Mouse (Mus musculus) left cerebral cortex, postnatal 10 days (tissue): ENCODE measurements around the gene Exo5. TPM values are rescaled to one million over a fixed set of nuclear protein-coding genes. Genes with fewer than 3 reads are reported as not detected.
A peak's percentile ranks its signal among the peaks of the same experiment; 100 is the strongest.

Experiments used
- DNase-seq, 2 experiments: peaks; one replicate each; pipeline ENCODE4 v3.0.0; 2021 to 2022; ENCODE audit warnings: low spot score in 2 of 2, mixed read lengths in 1 of 2; ENCODE audit errors: extremely low spot score in 1 of 2
- intact Hi-C: fragments of 180-260 bp; cut with DNase I; formaldehyde crosslinking; loops from one replicate; pipeline ENCODE4 v1.15.1; 2025
- total RNA-seq, 2 experiments: library from RNA; stranded (reverse); gene quantifications; 2 replicates each; pipeline ENCODE4 v1.2.3; 2021

Exo5 gene
- total RNA-seq, 2 experiments from 2014 or later = 11.3 to 11.5 TPM

- DNase-seq = no peak
- intact Hi-C loops = loop anchor here (5.0 kb wide), 2 partner anchors 231 to 321 kb away; no protein-coding TSS in a partner anchor
These were observed 12.0 kb downstream of the Exo5 start for GRCm38 (mm10) chr4:120912866-120913265.

DNA sequence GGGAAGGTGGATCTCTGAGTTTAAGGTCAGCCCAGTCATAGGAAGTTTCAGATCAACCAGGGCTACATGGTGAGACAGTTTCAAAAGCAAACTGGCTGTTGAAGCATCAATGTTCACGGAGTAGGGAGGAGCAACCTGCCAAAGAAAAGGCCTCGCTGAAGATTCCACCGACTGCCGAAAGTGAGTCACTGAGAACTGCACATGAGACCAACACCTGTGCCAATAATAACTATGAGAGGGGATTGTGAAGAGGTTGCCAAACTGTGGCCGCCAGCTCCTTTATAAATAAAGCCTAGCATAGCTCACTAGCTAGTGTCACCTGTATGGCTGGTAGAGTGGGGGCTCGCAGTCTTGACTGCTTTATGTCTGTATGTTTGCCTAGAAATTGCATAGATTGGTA lies 13.7 kb downstream of the Exo5 start:
- intact Hi-C loops = loop anchor here (2.0 to 5.0 kb wide), 3 partner anchors 60 to 319 kb away; no protein-coding TSS in a partner anchor

GRCm38 (mm10) chr4:120909558-120910150 lies 15.2 kb downstream of the Exo5 start:
- intact Hi-C loops = loop anchor here (2.0 to 5.0 kb wide), 3 partner anchors 59 to 317 kb away; no protein-coding TSS in a partner anchor
- peak in 1 of 2 experiments; percentile 65 for DNase-seq

More for the DNA sequence above, 13.7 kb downstream of the Exo5 start:
- no peak for DNase-seq

DNA sequence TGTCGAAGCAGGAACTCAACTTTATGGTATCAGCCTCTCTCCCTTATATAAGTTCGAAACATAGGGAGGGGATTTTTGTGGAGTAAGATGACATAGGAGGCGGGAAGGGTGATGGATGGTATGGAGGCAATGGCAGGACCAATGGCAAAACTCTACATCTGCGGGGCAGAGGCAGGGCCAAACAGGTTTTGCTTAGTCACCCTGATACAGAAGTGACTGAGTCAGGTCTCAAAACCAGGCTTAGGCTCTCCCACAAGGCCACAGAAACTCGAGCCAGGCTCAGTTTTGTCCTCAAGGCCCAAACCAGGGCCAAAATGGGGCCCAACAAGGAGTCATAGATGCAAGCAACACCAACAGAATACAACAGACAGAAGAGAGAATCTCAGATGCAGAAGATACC lies 19.2 kb downstream of the Exo5 start:
- intact Hi-C loops = no loop called here
- no peak for DNase-seq

DNA sequence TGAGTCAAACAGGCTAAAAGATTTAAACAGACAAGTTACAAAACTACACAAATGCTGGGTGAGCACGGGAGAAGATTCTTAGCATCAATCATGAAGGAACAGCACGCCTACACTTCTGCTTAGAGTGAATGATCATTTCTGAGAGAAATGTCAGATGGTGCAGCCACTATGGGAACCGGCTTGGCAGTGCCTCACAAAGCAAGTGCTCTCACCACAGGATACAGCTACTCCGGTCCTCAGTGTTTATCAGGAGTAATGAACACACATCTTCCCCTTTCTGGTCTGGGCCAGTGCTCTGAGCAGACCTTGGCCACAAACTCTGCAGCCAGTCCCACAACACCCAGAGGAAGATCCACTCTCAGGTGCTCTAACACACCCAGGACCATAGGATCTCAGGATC lies 20.3 kb downstream of the Exo5 start:
- DNase-seq = no peak
- intact Hi-C loops = no loop called here

DNA sequence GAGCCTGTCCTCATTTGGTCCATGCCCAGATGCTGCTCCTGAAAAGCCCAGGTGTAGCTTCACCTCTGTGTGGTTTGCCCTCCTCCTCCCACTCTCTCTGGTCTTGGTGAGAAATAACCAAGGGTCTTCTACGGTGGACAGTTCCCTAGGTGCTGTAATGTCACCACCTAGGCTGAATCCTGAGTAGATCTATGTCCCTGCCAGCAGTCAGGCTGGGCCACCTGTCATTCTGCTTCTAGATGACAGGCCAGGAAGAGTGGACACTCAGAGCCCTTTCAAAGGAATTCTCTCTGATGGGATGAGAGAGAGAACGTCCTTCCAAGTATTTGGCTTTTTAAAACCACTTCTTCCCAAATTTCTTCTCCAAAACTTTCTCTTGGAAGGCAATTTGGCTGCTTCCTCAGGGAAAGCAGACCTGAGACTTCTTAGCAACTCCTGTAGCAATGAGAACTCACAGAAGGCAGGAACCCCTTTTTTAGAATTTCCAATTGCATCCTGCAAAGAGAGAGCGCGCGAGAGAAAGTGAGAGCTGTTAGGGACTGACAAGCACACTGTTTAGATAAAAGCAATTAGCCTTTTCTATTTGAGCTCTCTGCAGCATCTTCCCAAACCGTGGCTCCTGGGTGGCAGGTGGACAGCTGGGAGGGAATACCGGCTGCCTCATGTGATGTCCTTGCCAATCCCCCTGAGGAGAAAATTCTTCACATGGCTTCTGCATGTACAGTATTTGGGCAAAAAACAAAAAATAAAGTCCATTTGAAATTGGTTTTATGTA lies 28.8 kb downstream of the Exo5 start:
- no peak for DNase-seq
- intact Hi-C loops = no loop called here

DNA sequence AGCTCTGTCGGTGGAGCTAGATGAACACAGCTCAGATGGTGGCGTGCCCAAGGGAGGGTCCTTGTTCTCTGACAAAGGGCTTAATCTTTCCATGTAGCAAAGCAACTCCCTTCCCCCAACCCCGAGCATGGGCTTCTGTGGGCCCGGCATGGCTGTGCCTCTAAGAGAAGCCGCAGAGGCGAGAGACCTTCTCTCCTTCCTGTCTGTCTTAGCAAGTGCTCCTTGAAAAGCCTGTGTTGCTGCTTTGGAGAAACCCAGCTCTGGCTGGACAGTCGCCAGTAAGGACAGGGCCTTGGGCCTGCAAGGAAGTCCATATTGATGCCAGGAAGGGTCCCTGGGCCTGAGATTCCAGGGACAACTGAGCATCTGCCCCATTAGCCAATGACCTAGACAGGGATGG lies 29.6 kb downstream of the Exo5 start:
- no peak for DNase-seq
- intact Hi-C loops = no loop called here

DNA sequence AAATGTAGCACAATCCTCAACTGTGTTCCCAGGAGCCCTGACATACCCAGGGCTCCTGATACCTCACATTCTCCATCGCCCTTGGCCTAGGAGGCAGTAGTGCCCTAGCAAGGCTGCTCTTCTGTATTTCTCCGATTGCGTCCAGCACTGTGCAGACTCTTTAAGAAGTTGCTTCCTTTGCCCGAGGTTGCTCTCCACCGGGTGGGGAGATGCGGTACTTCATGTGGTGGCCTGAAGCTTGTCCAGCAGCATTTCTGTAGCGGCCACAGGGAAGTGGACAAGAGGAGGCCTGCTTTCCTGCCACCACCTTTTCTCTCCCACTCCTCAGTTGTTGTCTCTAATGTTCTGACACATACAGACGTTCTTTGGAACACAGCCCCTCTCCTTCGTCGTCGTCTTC lies 30.2 kb downstream of the Exo5 start:
- intact Hi-C loops = no loop called here
- DNase-seq = no peak

GRCm38 (mm10) chr4:120893656-120894401 lies 31.0 kb downstream of the Exo5 start:
- intact Hi-C loops = no loop called here

DNA sequence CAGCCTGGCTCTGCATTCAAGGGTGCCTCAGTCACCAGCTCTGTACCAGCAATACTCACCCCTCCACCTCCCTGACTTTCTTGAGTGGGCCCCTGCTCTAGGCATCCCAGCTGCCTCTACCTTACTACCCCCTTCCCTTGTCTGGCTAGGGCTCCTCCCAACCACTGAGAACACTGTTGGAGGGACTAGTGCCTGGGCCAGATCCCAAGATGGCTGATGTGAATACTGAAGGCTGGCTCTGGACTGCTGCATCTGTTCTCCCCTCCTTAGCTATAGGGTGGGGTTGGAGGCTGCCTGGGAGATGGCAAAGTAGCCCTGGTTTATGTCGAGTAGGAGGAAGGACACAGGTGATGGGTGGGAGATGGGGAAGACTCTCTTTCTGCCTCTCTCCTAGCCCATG lies 32.3 kb downstream of the Exo5 start:
- no peak for DNase-seq
- intact Hi-C loops = no loop called here

More at GRCm38 (mm10) chr4:120893656-120894401, 31.0 kb downstream of the Exo5 start:
- no peak for DNase-seq

DNA sequence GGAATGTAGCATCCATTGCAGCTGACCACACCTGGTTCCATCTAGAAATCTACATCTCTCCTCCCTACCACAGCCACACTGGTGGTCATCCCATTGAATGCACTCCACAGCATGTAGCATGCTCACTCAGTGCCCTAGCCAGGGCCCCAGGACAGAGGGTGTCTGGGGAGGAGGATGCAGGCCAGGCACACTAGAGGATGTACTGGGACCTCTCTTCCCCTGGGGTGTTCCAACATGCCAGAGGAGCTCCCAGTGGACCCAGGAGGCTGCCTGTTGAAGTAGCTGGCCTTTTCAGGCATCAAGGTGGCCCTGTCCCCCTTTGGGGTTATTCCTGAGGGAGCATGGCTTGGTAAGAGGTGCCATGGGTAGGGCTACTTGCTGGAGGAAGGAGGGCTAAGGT lies 32.9 kb downstream of the Exo5 start:
- DNase-seq = no peak
- intact Hi-C loops = no loop called here

- intact Hi-C loops = no loop called here
- no peak for DNase-seq
These were observed 33.9 kb downstream of the Exo5 start for GRCm38 (mm10) chr4:120890754-120891440.

DNA sequence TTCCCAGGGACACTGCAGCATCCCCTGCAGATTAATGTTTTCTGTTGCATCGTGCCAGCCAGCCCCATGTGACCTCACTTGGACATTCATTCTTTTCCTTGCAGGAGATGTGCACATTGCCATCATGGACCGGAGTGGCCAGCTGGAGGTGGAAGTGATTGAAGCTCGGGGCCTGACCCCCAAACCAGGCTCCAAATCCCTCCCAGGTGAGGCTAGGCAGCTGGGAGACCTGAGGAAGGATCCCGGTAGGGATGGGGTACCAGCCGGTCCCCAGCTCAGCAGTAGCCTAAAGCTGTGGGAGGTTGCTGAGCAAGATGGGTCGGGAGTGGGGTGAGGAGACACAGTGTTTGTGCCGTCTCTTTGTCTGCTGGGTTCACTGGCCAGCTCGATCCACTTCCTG lies 35.9 kb downstream of the Exo5 start:
- DNase-seq = no peak
- intact Hi-C loops = loop anchor here (10.0 kb wide), 1 partner anchor 294 kb away; no protein-coding TSS in a partner anchor

DNA sequence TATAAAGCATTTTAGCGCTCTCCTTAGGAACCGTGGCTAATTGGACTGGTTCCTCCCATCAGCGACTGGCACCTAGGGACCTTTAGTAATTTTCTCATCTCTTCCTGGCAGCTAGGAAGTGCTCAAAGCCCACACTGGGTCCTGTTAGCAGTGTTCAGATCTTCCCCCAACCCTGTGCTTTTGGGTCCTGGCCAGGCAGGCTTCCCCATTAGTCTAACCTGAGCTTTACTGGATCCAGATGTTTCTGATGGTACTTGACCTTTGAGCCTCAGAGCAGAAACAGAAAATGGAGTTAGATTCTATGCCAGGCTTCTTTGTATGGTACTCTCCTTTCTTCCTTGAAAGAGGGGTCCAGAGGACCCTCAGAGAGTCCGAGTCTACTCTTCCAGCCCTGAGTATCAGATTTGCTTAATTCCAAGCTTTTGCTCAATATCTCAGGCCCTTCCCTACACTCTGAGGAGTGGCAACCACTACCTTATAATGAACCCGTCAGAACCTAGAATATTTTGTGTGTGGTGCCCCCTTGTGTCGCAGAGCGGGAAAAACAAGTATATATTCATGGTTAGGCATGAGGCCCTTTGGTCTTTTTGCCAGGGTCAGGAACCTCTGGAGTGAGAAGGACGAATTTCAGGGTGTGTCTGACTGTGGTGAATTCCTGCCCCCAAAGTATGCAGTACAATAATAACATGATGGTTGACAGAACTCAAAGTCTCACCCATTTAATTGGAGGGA lies 37.3 kb downstream of the Exo5 start:
- intact Hi-C loops = loop anchor here (2.0 to 10.0 kb wide), 2 partner anchors 37 to 293 kb away; no protein-coding TSS in a partner anchor

GRCm38 (mm10) chr4:120886811-120887210 lies 38.0 kb downstream of the Exo5 start:
- DNase-seq = no peak
- intact Hi-C loops = loop anchor here (2.0 to 10.0 kb wide), 2 partner anchors 36 to 292 kb away; no protein-coding TSS in a partner anchor

More for the DNA sequence above, 37.3 kb downstream of the Exo5 start:
- DNase-seq = peak in 1 of 2 experiments; percentile 57

DNA sequence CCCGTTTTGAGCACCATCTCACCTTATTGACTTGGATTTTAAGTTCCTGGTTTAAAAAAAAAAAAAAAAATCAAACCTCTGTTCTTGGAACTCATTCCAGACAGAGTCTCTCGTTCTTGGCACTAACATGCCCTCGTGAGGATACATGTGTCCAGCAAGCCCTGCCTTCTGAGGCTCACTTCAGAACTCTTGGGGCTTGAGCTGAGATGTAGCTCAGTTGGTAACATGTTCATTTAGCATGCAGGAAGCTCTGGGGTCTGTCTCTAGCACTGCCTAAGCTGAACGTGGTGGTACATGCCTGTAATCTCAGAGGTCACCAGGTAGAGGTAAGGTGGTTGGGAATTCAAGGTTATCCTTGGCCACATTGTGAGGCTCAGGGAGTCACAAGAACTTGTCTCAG lies 38.7 kb downstream of the Exo5 start:
- no peak for DNase-seq
- intact Hi-C loops = loop anchor here (2.0 to 10.0 kb wide), 2 partner anchors 35 to 291 kb away; no protein-coding TSS in a partner anchor

- intact Hi-C loops = loop anchor here (2.0 to 10.0 kb wide), 2 partner anchors 35 to 291 kb away; no protein-coding TSS in a partner anchor
- DNase-seq = no peak
These were observed 39.4 kb downstream of the Exo5 start for GRCm38 (mm10) chr4:120885208-120886120.
